Mouse (Mus musculus): ENCODE data around the gene Gm17651. TPM values are rescaled to one million over a fixed set of nuclear protein-coding genes. Genes with fewer than 3 reads are reported as not detected.

Gm17651 gene
- polyA plus RNA-seq, 1 experiment from 2014 or later, result not detected

DNA sequence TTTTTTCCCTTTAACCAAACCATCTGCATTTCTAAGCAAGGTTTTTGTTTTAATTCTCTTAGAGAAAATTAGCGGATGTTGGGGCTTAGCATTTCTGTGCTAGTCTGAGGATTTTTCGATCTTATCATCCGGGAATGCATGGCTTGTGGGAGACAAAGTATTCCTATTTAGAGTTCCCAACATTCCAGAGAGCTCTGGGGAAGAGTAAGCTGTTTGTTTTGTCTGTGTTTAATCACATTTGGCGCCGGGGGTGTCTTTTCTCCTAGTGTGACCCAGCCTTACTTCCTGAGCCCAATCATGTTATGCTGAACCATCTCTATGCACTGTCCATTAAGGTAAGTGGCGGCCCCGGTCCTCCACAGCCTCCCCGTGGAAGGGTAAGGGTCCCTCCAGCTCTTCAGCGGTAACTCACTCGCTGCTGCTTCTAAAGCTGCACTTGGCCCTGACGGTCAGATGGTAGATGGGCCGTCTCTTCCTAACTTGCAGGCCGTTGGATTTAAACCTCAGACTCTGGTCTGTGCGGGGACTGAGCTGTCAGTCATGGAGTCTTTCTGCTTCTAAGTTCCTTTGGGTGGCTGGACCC lies 7.3 kb downstream of the Gm17651 start:
- H3K27me3 ChIP-seq, result no peaks in the 10 kb centered on the region
- H3K9me3 ChIP-seq, result no peaks in the 10 kb centered on the region
- H3K4me1 ChIP-seq (replicated peaks), result no peaks in the 10 kb centered on the region
- 84% methylated on average over 14 of the region's 14 CpGs for WGBS
- H3K27ac ChIP-seq, result no peak overlapping the region
- no peak for ATAC-seq (ENCODE audit: low FRiP score)
- no peak overlapping the region for H3K4me2 ChIP-seq
- H3K36me3 ChIP-seq, result peaks cover 90% of the 10 kb centered on the region
- no peak overlapping the region for H3K4me3 ChIP-seq
- H3K9ac ChIP-seq, result no peak overlapping the region

DNA sequence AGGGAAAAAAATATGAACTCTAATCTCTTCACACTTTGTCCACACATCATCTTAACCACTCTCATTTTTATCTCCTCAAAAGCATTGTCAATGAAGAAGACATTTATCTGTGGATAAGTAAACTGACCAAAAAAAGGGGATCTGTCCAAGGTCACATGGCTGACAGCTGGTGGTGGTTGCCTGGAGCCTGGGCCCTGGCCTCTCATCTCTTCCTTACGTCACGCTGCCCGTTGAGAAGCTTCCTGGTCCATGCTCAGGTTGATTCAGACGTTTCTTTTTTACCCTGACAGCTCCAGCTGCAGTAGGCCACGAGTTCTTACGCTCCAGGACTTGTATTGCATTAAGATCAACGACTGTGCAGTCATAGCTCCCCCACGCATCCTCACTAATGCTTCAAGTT lies 8.3 kb downstream of the Gm17651 start:
- 85% methylated on average over 8 of the region's 8 CpGs for WGBS
- Histone ChIP-seq H3K36me3 (peaks cover 81% of the 10 kb centered on the region), H3K9ac (no peak overlapping the region)

DNA sequence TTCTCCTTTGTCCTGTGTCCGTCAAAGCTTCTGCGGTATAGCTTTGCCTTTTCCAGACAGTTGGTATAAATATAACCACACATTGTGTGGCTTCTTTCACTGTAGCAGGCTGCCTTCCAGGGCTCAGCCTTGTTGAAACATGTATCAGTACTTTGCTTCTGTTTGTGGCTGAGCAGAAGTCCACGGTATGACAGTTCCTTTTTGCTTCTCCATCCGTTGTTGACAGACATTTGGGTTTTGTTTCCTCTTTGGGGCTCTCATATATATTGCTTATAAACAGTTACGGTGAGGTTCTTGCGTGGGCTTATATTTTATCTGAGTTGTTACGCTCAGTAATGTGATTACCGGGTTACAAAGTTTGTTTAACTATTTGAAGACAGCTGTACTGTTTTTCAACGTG lies 9.0 kb downstream of the Gm17651 start:
- Histone ChIP-seq H3K4me2 (no peak overlapping the region), H3K4me3 (no peak overlapping the region), H3K27ac (no peak overlapping the region), H3K9me3 (no peaks in the 10 kb centered on the region), H3K27me3 (no peaks in the 10 kb centered on the region), H3K9ac (no peak overlapping the region), H3K4me1 (replicated peaks) (no peaks in the 10 kb centered on the region), H3K36me3 (peaks cover 75% of the 10 kb centered on the region)
- WGBS, result 94% methylated on average over 9 of the region's 9 CpGs
- no peak for ATAC-seq (ENCODE audit: low FRiP score)

More for the DNA sequence above, 8.3 kb downstream of the Gm17651 start:
- Histone ChIP-seq H3K4me2 (no peak overlapping the region), H3K9me3 (no peaks in the 10 kb centered on the region), H3K4me1 (replicated peaks) (no peaks in the 10 kb centered on the region), H3K4me3 (no peak overlapping the region), H3K27ac (no peak overlapping the region), H3K27me3 (no peaks in the 10 kb centered on the region)
- no peak for ATAC-seq (ENCODE audit: low FRiP score)

DNA sequence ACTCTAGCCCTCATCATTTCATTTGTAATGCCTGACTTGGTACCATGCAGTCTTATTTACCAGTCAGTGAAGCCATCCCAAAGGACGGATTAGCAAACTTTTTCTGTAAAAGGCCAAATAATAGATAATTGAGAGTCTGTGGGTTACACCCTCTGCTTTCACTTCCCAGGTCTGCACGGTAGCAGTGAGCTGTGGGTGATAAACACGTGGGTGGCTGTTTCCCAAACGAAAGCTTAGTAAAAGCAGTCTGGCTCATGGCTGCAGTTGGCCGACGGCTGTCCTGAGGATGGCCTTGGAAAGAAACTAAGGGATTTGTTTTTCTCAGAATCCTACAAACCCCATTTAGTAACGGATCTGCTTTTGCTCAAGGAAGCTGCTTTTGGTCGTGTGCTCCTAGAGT lies 13.3 kb downstream of the Gm17651 start:
- peaks cover 14% of the 10 kb centered on the region for H3K4me1 ChIP-seq (replicated peaks)

DNA sequence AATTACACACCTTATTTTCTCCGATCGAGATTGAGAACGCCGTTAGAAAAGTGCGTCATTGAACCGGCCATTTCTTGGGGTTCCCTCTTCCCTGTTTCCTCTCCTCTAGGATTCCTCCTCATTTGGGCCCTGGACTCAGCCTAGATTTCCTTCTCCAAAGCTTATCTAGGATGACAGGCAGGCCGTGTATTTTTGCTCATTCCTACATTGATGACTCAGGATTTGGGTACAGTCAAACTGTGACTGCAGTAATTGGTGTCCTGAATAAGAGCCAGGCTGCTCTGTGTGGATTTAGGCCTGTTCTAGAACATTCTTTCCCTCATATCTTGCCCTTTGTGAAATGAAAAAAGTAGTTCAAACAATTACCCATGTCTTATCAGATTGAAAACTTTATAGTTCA lies 14.7 kb downstream of the Gm17651 start:
- Histone ChIP-seq H3K4me2 (peak overlapping the region; percentile 81), H3K27ac (no peak overlapping the region), H3K9me3 (no peaks in the 10 kb centered on the region), H3K36me3 (peaks cover 25% of the 10 kb centered on the region), H3K27me3 (no peaks in the 10 kb centered on the region), H3K9ac (no peak overlapping the region), H3K4me1 (replicated peaks) (peaks cover 14% of the 10 kb centered on the region), H3K4me3 (0 out of 2 replicates have a peak overlapping the region, but pooled peaks have one; percentile 84)
- no peak for ATAC-seq (ENCODE audit: low FRiP score)
- 76% methylated on average over 7 of the region's 7 CpGs for whole genome bisulfite sequencing

More for the DNA sequence above, 13.3 kb downstream of the Gm17651 start:
- Histone ChIP-seq H3K9me3 (no peaks in the 10 kb centered on the region), H3K4me2 (no peak overlapping the region), H3K27me3 (no peaks in the 10 kb centered on the region), H3K9ac (no peak overlapping the region; the same call in 1 of the 2 replicates), H3K27ac (no peak overlapping the region), H3K4me3 (no peak overlapping the region), H3K36me3 (peaks cover 36% of the 10 kb centered on the region)
- 77% methylated on average over 8 of the region's 8 CpGs for WGBS
- ATAC-seq (ENCODE audit: low FRiP score), result no peak

DNA sequence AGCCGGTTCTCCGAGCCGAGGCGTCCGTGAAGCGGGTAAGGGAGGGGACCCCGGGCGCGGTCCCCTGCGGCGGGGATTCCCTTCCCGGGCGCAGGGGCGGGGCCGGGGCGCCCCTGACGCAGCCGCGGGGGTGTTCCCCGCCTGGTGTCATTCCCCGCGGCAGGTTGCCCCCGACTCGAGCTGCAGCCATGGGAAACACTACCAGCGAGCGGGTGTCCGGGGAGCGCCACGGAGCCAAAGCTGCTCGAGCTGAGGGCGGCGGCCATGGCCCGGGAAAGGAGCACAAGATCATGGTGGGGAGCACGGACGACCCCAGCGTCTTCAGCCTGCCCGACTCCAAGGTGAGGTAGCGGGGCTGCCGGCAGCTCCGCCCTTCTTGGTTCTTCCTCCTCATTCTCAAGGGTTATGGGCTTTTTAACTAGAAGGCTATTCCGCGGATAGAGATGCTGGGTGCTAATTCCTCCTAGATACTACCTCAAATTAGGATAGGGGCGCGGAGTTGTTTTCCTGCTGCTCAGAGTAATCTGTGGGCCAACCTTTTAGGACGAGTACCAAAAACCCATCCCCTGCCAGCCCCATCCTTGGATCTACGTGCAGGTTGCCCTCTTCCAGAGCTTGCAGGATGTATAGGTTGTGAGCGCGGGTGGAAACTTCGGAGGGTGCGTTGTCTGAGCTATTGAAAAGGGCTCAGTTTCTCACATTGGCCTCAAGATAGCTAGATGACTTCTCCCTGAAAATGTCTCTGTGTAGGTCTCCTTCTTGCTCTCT lies 15.9 kb downstream of the Gm17651 start:
- Histone ChIP-seq H3K4me2 (peak overlapping the region; percentile 81), H3K9me3 (no peaks in the 10 kb centered on the region), H3K27me3 (no peaks in the 10 kb centered on the region), H3K4me3 (peak overlapping the region; percentile 84), H3K27ac (peak overlapping the region; percentile 56), H3K9ac (peak overlapping the region; percentile 83), H3K4me1 (replicated peaks) (peaks cover 14% of the 10 kb centered on the region), H3K36me3 (peaks cover 14% of the 10 kb centered on the region)
- WGBS, result 1% methylated on average over 47 of the region's 50 CpGs
- peak; percentile 80; the same call in 1 of the 2 replicates for ATAC-seq (ENCODE audit: low FRiP score)

DNA sequence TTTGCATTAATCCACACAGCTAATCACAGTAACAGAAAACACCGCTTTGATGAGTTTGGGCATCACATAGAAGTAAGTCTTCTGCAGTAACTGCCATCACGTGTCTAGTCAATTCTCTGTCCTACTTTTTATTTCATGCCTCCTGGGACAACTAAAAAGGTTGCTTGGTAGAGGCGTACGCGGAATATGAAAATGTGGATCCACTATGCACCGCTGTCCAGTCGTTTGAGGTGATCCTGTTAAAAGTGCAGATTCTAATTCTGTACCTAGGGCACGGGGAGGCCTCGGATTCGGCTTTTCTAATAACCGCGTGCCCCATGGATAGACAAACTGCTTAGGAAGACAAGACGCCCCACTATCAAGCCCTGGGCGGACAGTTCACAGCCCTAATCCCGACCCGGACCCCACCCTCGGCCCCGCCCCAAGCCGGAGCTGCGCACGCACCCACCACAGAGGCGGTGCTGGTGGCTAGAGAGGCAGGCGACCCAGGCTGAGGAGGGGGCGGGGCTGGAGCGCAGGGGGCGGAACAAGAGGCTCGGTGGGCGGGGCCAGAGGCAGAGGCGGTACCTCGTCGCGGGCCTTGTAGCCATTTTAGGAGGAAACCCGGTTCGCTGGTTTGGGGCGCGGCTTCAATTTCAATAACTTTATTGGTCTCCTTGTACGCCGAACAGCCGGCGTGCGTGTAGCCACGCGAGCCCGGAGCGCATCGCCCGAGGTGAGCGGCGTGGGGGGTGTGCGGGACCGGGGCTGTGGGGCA lies 16.7 kb downstream of the Gm17651 start, which contains the start of gene Prkab2:
Prkab2 (plus strand) TSS at position 539 of the 757 bp plus-strand sequence.
- H3K27ac ChIP-seq, result peak within 1 kb of the TSS; percentile 56
- ATAC-seq (ENCODE audit: low FRiP score), result peak; percentile 95
- no peaks in the 10 kb centered on the region for H3K27me3 ChIP-seq
- H3K4me2 ChIP-seq, result peak within 1 kb of the TSS; percentile 81
- 3% methylated on average over 46 of the region's 51 CpGs for WGBS
- H3K9me3 ChIP-seq, result no peaks in the 10 kb centered on the region
- H3K36me3 ChIP-seq, result peaks cover 8% of the 10 kb centered on the region
- peak within 1 kb of the TSS; percentile 83 for H3K9ac ChIP-seq
- H3K4me3 ChIP-seq, result peak within 1 kb of the TSS; percentile 84
- peaks cover 14% of the 10 kb centered on the region for H3K4me1 ChIP-seq (replicated peaks)

DNA sequence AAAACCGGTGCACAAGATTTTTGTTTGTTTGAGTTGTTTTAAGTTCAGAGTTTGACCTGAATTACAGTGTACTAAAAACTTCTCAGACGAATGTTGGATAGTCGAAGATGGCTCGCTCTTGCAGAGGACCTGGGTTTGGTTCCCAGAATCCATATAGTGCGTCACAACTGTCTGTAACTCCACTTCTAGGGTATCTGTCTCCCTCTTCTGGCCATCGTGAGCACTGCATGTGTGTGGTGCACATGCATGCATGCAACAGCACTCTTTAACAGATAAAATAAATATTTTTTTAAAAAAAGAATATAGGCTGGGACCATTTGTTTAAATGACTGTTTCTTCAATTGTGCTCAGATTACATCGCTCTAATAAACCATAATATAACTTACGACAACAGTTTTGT lies 19.6 kb downstream of the Gm17651 start:
- Histone ChIP-seq H3K9me3 (no peaks in the 10 kb centered on the region), H3K4me1 (replicated peaks) (peaks cover 13% of the 10 kb centered on the region), H3K27me3 (no peaks in the 10 kb centered on the region), H3K4me3 (no peak overlapping the region), H3K4me2 (no peak overlapping the region), H3K36me3 (no peaks in the 10 kb centered on the region), H3K27ac (no peak overlapping the region), H3K9ac (no peak overlapping the region)
- 86% methylated on average over 8 of the region's 8 CpGs for WGBS
- ATAC-seq (ENCODE audit: low FRiP score), result no peak

DNA sequence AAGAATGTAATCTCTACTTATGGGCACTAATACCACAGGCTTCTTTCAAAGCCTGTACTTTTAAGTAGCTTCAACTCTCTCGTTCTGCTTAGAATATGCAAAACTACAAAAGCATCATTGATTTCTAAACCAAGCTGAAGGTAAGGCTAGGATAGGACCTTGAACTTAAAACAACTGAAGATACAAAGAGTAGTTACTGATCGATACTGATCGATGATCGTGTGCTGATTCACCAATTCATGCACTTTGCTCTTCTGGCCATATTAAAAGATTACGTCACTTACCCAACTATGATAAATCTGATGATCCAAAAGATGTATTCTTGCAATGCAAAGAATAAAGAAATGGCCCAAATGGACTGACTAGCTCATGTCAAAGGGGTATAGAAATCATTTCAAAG lies 20.7 kb downstream of the Gm17651 start:
- H3K9ac ChIP-seq, result no peak overlapping the region
- WGBS, result 94% methylated on average over 5 of the region's 5 CpGs
- peaks cover 4% of the 10 kb centered on the region for H3K4me1 ChIP-seq (replicated peaks)
- no peak overlapping the region for H3K4me3 ChIP-seq
- no peaks in the 10 kb centered on the region for H3K27me3 ChIP-seq
- no peaks in the 10 kb centered on the region for H3K9me3 ChIP-seq
- no peak overlapping the region for H3K27ac ChIP-seq
- no peak for ATAC-seq (ENCODE audit: low FRiP score)
- no peaks in the 10 kb centered on the region for H3K36me3 ChIP-seq
- no peak overlapping the region for H3K4me2 ChIP-seq

DNA sequence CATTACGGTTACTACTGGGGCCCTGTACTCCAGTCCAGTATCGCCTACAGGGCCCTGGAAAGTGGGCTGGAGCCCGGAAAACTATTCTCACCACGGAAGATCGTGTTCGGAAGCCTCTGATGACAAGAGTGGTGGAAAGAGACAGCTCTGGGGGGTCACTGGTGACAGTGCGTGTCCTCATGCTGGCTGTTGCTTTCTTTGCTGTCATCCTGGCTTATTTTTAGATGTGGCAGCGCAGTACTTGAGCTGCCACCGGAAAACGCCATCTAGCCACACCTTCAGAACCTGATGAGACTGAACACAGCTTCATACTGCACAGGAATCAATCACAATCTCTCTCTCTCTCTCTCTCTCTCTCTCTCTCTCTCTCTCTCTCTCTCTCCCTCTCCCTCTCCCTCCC lies 22.9 kb downstream of the Gm17651 start:
- Histone ChIP-seq H3K9ac (no peak overlapping the region), H3K36me3 (no peaks in the 10 kb centered on the region), H3K4me2 (no peak overlapping the region), H3K27me3 (no peaks in the 10 kb centered on the region), H3K9me3 (no peaks in the 10 kb centered on the region), H3K4me1 (replicated peaks) (no peaks in the 10 kb centered on the region), H3K4me3 (no peak overlapping the region), H3K27ac (no peak overlapping the region)
- 82% methylated on average over 10 of the region's 10 CpGs for WGBS
- no peak for ATAC-seq (ENCODE audit: low FRiP score)

DNA sequence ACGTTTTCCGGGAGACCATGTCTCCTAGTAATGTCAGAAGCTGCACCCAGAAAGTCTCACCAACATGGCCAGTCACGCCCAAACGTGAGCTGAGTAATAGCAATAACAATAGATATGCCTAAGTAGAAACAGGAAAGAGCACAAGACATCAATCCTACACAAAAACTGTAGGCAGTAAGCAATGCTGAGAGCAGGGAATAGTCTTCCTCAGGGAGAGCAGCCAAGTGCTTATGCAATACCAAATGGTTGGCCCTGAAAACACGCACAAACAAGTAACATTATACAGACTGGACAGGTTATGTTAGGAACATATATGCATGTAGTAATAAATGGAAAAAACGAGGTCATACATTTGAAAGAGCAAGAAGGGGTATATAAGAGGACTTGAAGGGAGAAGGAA lies 25.0 kb downstream of the Gm17651 start:
- Histone ChIP-seq H3K4me3 (no peak overlapping the region), H3K27ac (no peak overlapping the region), H3K36me3 (no peaks in the 10 kb centered on the region), H3K27me3 (no peaks in the 10 kb centered on the region), H3K4me1 (replicated peaks) (no peaks in the 10 kb centered on the region), H3K9me3 (no peaks in the 10 kb centered on the region), H3K4me2 (no peak overlapping the region), H3K9ac (no peak overlapping the region)
- ATAC-seq (ENCODE audit: low FRiP score), result no peak
- 81% methylated on average over 6 of the region's 6 CpGs for WGBS

DNA sequence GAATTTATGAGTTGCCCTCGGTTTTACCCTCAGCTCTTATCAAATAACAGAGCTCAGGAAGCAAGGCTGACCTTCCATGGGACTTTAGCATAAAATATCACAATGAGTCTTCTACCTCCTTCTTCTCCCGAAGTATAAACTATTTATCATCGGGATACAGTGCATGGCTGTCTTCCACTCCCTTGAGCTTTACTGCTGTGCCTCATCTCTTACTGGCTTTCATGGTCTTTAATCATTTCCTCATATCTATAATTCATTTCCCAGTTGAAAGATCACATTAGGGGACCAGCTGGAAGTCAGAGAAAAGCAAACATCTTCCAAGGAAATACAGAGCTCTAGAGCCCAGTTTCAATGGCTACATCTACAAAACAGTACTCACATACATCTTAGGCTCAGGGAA lies 25.5 kb downstream of the Gm17651 start:
- no peak for ATAC-seq (ENCODE audit: low FRiP score)
- H3K9me3 ChIP-seq, result no peaks in the 10 kb centered on the region
- no peak overlapping the region for H3K27ac ChIP-seq
- 85% methylated on average over 3 of the region's 3 CpGs for WGBS
- H3K36me3 ChIP-seq, result no peaks in the 10 kb centered on the region
- H3K4me2 ChIP-seq, result no peak overlapping the region
- no peaks in the 10 kb centered on the region for H3K4me1 ChIP-seq (replicated peaks)
- H3K4me3 ChIP-seq, result no peak overlapping the region
- no peak overlapping the region for H3K9ac ChIP-seq
- H3K27me3 ChIP-seq, result no peaks in the 10 kb centered on the region

Data from hindbrain, embryonic 13.5 days (tissue).